Mouse (Mus musculus) stomach, postnatal 0 days (tissue): ENCODE results near the gene Tbx5.

ENCODE experiments used
- CTCF ChIP-seq: IDR thresholded peaks from 2 replicates; pipeline ENCODE4 v1.5.1; 2016; ENCODE audit warnings: antibody characterized with exemption, low read depth, mild to moderate bottlenecking, moderate library complexity
- EP300 ChIP-seq: optimal IDR thresholded peaks from 2 replicates; pipeline ENCODE3; 2016; ENCODE audit warnings: antibody characterized with exemption

GRCm38 (mm10) chr5:119837861-119838260 is 5.4 kb downstream of the Tbx5 start:
- TF ChIP-seq CTCF (no peak), EP300 (no peak)
